Mouse (Mus musculus) gastrocnemius, postnatal 36 days (tissue): ENCODE measurements around the gene Cdkn1b. TPM values are rescaled to one million over a fixed set of nuclear protein-coding genes. Genes with fewer than 3 reads are reported as not detected.

Experiments
- DNase-seq, 2 experiments: peaks; one replicate each; pipeline ENCODE4 v3.0.0; 2022
- intact Hi-C: fragments of 180-260 bp; cut with DNase I; formaldehyde crosslinking; loops from one replicate; pipeline ENCODE4 v1.15.1; 2025
- long read RNA-seq, 2 experiments: library from polyadenylated mRNA; stranded (forward); transcript quantifications; one replicate each; pipeline ENCODE4 v2.0.0; 2021
- total RNA-seq, 2 experiments: library from RNA; stranded (reverse); gene quantifications; 2 replicates each; pipeline ENCODE4 v1.2.3; 2021

Gene Cdkn1b
- 10 to 100 TPM; 35.3 to 39.5 TPM for total RNA-seq
- long read RNA-seq, experiment 1, partial matches to known transcripts = 0 of 1 reads
- long read RNA-seq, experiment 1, other reads (novel, unspliced or antisense) = 1 of 1 reads
- long read RNA-seq, experiment 2, partial matches to known transcripts = 5 of 5 reads
- long read RNA-seq, experiment 2, other reads (novel, unspliced or antisense) = 0 of 5 reads

DNA sequence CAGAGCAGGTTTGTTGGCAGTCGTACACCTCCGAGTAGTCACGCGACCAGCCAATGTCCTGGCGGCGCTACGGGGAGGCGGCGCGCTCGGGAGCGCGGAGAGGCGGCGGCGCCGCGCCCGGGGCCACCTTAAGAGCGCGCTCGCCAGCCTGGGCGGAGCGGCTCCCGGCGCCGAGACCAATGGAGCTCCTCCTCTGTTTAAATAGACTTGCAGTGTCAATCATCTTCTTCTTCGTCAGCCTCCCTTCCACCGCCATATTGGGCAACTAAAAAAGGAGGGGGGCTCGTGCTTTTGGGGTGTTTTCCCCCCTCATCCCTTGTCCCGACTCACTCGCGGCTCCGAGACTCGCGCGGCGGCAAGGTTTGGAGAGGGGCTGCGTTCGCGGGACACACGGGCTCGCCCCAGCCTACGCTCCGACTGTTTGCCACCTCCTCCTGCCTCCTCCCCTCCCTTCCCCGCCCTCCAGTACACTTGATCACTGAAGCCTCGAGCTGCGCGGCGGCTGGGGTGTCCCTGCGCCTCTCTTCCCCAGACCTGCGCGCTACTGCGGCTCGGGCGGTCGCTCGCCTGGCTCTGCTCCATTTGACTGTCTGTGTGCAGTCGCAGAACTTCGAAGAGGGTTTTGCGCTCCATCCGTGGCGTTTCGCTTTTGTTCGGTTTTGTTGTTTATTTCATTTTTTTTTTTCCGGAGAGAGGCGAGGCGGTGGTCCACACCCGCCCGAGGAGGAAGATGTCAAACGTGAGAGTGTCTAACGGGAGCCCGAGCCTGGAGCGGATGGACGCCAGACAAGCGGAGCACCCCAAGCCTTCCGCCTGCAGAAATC is at the start of gene Cdkn1b:
Cdkn1b (plus strand) TSS at position 212 of the 824 bp plus-strand sequence.
- intact Hi-C loops = no loop called here
- DNase-seq = peak; percentile 88 to 89

GRCm38 (mm10) chr6:134870887-134871286 is 49.3 kb upstream of the Cdkn1b start:
- intact Hi-C loops = no loop called here
- DNase-seq = no peak

GRCm38 (mm10) chr6:134872236-134872635 is 48.0 kb upstream of the Cdkn1b start:
- intact Hi-C loops = no loop called here
- DNase-seq = no peak

GRCm38 (mm10) chr6:134873018-134873417 is 47.2 kb upstream of the Cdkn1b start:
- intact Hi-C loops = loop anchor here (1.0 kb wide), 1 partner anchor 74 kb away; no protein-coding TSS in a partner anchor
- no peak for DNase-seq

DNA sequence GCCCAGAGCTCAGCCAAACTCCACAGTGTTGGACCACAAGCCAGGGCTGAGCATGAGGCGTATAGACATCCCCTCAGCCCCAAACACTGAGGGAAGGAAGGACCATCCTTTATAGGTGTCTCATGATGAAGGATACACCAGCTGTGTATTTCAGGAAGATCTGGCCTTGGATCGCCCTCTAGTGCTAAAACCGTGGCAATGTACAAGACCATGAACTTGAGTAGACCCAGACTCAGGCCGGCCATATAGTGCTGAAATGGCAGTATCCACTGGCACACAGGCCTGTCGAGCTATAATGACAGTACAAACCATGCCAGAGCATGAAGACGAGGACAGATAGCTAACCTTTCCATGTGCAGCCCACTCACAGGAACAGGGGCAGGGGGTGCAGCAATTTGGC is 43.4 kb upstream of the Cdkn1b start:
- DNase-seq = no peak
- intact Hi-C loops = no loop called here

DNA sequence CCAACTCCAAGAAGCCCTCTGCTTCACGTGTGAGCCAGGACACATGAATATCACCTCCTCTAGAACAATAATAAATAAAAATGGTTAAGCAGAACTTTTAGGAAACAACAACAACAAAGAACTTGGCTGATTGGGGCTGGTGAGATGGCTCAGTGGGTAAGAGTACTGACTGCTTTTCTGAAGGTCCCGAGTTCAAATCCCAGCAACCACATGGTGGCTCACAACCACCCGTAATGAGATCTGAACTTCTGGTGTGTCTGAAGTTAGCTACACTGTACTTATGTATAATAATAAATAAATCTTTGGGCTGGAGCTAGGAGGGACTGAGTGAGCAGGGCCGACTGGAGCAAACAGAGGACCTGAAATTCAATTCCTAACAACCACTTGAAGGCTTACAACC is 42.9 kb upstream of the Cdkn1b start:
- no peak for DNase-seq
- intact Hi-C loops = no loop called here

DNA sequence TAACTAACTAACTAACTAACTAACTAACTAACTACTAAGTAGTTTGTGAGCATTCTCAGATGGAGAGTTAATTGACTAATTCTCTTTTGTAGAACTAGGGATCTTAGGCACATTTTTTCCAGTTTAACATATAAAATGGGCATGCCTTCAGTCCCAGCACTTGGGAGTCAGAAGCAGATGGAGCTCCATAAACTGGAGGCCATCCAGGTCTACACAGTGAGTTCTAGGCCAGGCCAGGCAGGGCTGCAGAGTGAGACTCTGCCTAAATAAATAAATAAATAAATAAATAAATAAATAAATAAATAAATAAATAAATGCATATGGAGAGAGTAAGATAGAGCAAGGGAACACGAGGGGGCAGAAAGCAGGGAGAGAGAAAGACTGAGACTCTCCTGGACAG is 42.3 kb upstream of the Cdkn1b start:
- intact Hi-C loops = no loop called here
- no peak for DNase-seq

DNA sequence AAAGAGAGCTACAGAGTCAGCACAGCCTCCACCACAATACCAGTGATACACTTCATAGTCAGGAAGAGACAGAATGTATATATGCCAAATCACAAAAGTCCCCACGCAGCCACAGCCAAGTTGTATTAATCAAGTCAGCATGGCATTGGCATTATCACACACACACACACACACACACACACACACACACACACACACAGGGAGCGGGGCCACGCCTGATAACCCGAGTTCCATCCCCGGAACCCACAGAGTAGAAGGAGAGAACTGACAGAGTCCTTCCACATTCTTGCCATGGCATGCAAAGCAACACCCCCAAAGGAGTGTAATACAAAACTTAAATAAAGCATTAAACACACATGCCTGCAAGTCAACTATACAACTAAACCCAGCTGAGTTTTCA is 40.6 kb upstream of the Cdkn1b start:
- no peak for DNase-seq
- intact Hi-C loops = no loop called here

DNA sequence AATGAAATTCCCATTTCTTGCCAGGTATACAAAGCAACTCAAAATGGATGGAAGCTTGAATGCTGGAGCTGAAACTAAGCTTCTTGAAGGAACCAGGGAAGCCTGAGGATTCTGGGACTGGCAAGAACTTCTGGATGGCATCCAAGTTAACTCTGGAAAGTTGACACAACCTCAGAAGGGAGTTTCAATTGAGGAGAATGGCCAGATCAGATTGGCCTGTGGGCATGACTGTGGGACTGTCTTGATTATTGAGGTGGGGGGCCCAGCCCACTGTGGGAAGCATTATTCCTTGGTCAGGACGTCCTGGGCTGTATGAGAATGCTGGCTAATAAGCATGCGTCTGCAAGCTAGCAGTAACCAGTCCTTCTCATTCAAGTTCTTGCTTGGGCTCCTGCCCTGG is 40.2 kb upstream of the Cdkn1b start:
- DNase-seq = no peak
- intact Hi-C loops = no loop called here

- intact Hi-C loops = no loop called here
- DNase-seq = no peak
These were observed 36.5 kb upstream of the Cdkn1b start for GRCm38 (mm10) chr6:134883661-134884060.

DNA sequence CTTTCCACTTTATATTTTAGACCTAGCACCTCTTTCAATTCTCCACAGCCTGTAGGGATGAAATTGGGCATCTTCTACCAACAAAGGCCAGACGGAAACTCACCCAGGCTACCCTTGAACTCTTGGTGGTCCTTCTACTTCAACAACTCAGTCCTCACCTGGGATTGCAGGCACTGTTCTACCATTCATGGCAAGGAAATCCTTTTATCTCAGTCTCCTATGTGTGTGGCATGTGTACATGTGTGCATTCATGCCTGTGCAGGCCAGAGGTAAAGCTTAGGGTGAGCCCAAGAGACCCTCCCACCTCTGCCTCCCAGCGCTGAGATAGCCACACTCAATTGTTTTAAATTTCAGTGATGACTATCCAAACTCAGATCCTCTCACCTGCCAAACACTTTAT is 34.7 kb upstream of the Cdkn1b start:
- intact Hi-C loops = no loop called here
- DNase-seq = no peak

- DNase-seq = no peak
- intact Hi-C loops = no loop called here
These were observed 33.7 kb upstream of the Cdkn1b start for GRCm38 (mm10) chr6:134886475-134886874.

GRCm38 (mm10) chr6:134887008-134887407 is 33.2 kb upstream of the Cdkn1b start:
- DNase-seq = no peak
- intact Hi-C loops = no loop called here

DNA sequence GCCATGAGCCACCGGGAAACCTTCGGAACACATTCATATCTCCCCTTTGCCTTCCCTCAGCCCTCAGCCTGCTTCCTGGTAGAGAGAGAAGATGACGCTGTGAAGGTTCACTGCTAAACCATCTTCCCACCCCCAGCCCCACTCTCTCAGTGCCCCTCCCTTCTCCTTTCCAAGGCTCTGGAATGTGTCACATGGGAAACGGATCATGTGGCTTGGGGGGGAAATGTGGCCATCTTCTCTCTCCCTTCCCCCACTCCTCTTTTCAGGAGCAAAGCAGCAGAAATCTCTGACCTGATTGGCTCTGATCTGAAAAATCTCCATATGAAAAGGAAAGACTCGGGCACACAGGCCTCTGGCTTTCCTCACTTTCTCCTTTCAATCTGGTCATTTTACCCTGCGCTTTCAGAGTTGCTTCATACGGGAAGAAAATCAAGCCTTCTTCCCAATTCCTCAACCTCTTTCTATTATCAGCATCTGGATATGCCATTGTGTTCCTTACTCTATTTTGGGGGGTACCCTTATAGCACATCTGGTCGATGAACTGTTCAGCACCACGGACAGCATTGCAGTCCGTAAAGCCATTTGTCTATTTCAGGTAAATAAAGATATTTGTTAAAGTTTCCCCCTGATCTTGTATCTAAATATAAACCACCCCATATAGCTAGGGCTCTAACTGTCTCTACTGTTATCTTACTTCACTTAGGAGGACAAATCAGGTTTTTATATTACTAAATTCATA is 32.3 kb upstream of the Cdkn1b start:
- no peak for DNase-seq
- intact Hi-C loops = no loop called here

DNA sequence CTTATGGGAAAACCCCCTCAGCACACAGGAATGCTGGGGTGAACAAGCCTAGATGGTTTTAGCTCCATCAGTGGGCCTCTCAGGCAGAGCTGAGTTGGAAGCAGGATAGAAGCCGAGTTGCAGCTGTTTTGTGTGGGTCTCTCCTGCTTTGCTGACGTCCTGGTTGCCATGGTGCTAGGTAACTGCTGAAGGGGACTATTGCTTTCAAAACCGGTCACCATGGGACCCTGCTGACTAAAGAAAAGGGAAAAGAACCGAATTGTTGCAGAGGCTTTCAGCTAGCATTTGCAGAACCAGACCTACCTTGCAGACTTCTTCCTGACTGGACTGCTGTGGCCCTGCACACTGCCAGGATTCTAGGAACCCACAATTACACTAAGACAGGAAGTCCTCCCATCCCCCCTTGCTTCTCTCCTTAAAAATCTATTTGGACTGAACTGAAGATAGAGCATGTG is 31.6 kb upstream of the Cdkn1b start:
- intact Hi-C loops = no loop called here
- DNase-seq = no peak

DNA sequence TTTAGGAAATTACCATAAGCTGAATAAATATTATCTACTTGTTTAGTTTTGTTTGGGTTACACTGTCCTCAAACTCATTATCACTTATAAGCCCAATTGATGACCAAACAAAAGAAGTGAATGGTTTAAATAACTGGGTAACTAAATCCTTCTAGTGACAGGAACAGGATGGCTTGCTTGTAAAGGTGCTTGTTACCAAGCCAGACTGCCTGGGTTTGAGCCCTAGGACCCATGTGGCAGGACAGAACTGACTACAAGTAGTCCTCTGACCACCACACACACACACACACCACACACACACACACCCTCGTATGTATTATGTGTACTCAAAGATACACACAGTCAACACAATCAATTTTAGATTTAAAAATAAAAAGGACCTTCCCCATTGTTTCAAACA is 30.4 kb upstream of the Cdkn1b start:
- intact Hi-C loops = no loop called here
- DNase-seq = no peak

DNA sequence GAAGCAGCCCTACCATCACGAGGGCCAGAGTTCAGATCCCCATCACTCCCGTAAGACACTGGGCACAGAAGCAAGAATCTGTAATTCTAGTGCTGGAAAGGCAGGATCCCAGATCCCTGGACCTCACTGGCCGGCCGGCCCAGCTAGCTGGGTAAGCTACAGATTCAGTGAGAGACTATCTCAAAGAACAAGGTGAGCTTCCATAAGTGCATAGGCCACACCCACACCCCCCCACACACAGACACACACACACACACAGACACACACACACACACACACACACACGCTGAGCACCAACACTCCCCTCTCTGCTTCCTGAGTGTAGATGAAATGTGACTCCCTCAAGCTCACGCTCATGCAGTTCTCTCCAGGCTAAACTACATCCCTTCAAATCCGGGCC is 29.8 kb upstream of the Cdkn1b start:
- no peak for DNase-seq
- intact Hi-C loops = no loop called here

DNA sequence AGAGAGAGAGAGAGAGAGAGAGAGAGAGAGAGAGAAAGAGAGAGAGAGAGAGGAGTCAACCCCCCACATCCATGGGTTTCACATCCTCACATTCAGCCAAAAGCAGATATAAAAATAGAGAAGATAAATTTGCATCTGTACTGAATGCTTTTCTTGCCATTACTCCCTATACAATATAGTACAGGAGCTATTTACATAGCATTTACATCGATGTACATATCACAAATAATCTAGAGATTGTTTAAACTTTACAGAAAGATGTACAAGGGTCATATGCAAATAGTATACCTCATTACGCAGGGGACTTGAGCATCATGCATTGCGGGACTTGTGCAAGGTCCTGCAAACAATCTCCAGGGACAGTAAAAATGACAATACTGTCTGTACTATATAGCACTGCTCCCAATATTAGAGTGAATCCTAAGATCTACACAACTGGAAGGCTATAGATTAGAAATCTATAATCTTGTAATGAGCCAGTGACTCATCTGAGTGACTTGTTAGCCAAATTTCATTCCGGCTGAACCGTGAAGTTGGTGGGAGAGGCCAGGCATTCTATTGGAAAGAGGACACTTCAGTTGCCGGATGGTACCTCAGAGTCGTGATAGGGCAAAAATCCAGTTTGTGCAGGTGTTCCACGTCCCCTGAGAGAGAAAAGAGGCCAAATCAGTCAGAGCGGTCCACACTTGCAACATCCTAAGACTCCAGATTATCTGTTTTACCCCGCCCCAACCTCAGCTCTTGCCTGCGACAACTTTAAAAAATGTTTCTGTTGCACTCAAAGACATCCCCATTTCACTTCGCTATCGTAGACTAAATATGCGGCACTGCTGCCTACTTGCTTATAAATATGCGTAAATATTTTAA is 23.4 kb upstream of the Cdkn1b start:
- intact Hi-C loops = no loop called here
- DNase-seq = no peak

DNA sequence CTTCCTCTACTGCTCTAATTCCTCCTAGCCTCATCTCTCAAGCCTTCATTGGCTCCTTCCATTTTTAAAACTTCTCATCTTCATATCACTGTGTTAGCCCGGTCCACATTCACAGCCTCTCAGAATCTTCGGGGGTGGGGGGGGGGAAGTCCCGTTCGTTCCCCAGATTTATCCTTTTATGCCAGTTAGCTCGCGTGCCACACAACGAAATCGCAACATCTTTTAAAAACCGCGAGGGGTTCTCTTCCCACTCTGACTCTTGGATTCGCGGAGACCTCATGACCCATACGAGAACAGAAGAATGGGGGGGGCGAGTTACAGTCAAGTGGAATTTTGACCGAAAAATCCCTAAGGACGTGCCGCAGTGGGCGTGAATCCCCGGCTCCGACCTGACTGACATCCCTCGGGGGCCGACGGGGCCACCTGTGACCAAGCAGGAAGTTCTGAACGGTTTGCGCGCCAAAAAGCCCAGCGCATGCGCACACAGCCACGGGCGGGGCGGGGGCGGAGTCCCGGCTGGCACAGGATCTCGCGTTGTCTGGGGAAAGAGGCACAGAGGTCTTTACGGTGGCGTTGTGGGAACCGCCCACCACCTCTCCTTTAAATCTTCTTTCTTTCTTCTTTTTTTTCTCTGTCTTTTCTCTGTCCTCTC is 22.6 kb upstream of the Cdkn1b start:
- intact Hi-C loops = no loop called here
- DNase-seq = peak; percentile 92 to 98
